Mouse (Mus musculus) left cerebral cortex, adult 8-10 months (tissue): ENCODE data around the gene Mettl9. TPM values are rescaled to one million over a fixed set of nuclear protein-coding genes. Genes with fewer than 3 reads are reported as not detected.

Source experiments
- DNase-seq, 2 experiments: peaks; one replicate each; pipeline ENCODE4 v3.0.0; 2022; ENCODE audit warnings: low spot score in 2 of 2
- total RNA-seq, 4 experiments: library from RNA; stranded (reverse); gene quantifications; 2 replicates each; pipeline ENCODE4 v1.2.4; 2022

Mettl9 gene
- total RNA-seq, 4 experiments from 2014 or later: 101 to 118 (median 101) TPM

GRCm38 (mm10) chr7:121098614-121099389 lies 64.6 kb downstream of the Mettl9 start:
- no peak for DNase-seq

DNA sequence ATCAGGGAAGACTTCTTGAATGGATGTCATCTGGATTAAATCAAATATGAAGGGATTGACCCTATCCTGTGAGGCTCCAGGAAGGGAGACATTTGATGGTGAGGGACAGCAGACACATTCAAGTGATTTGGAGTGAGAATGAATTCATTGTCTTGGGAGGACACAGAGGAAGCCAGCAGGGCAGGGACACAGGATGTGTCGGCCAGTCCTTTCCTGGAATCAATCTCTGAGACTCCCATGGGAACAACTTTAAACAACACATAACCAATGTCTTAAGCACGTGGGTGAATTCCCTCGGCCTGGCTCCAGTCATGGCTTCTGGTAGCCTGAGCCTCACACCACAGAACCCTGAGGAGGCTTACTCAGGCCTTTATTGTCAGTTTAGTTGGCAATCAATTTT lies 73.6 kb downstream of the Mettl9 start:
- no peak for DNase-seq

DNA sequence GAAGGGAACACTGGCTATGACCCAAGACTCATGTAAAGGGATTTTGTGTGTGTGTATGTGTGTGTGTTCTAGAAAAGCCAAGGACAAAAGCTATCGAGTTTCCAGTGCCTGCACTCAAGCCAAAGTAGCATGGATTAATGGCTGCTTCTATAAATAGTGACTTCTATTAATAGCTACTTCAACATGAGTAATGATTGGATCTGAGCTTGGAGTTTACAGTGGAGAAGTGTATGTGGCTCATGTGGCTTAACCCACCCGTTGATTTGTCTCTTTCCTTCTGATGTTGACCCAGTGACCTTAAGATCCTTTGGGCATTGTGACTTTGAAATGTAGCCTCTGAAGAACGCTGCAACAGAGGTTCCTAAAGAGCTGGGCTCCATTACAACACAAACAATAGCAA lies 77.1 kb downstream of the Mettl9 start:
- DNase-seq: no peak

DNA sequence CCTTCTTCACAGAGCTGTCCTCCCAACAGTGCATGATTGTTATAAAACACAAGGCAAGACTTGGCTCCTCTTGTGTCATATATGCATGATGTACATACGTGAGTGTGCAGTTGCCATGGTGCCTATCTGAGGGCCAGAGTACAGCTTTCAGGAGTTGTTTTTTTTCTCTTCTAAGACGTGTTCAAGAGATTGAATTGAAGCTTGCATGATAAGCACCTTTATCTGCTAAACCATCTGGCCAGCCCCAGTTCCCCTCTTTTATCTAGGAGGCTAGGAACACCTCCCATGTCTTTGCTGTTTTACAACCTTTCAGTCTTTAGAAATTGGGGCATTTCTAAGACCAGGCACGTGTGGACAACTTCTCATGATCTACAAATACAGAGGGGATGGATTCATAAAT lies 77.5 kb downstream of the Mettl9 start:
- no peak for DNase-seq

DNA sequence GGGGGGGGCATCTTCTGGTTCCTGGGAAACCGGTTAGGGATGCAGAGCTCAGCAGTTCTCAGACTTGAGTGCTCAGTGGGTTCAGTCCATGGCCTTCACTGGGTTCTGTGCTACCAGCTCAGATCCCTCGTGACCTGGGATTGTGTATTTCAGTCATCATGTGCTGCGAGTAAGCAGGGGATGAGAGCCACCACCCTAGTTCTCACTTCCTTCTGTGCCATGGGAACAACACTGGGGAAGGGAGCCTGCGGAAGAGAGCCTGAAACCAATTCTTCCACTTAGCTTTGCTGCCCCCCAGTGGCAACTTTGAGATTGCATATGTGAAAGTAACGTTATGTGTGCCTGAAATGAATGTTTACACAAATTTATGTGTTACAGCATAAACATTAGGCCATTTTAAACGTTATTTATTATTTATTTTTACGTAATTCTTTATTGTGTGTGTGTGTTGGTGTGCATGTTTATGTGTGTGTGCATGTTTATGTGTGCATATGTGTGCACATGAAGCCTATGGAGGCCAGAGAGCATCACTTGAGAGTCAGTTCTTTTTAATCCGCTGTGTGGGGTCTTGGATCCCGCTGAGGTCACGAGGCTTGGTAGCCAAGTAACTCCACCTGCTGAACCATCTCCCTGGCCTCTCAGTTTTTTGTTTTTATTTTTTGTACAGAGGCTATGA lies 86.0 kb downstream of the Mettl9 start:
- peak; percentile 46 to 84 for DNase-seq

Other genes with a start within 250 kb of the Mettl9 start
- gene Gm5737, start 222.1 kb upstream of the Mettl9 start, total RNA-seq: under 1 TPM in 1 of 4 experiments, not detected in 3; 0.30 TPM
- gene Eef2k, start 191.6 kb upstream of the Mettl9 start, total RNA-seq: 10 to 100 TPM; 28.3 to 36.3 (median 35.3) TPM
- gene Polr3e, start 116.7 kb upstream of the Mettl9 start, total RNA-seq: 10 to 100 TPM; 25.8 to 31.6 (median 30.3) TPM
- gene Cdr2, start 52.1 kb upstream of the Mettl9 start, total RNA-seq: 10 to 100 TPM in 3 of 4 experiments, 1 to 10 TPM in 1; 8.7 to 12.5 (median 10.7) TPM
- gene Mfsd13b, start 51.9 kb upstream of the Mettl9 start, total RNA-seq: 1 to 10 TPM in 1 of 4 experiments, under 1 TPM in 3; 0.18 to 2.4 (median 0.48) TPM
- 1 to 10 TPM in 1 of 4 experiments, under 1 TPM in 2, not detected in 1; 0.22 to 1.3 (median 0.98) TPM for gene Igsf6, start 40.1 kb downstream of the Mettl9 start, total RNA-seq
- under 1 TPM; 0.27 to 0.58 (median 0.31) TPM for gene Otoa, start 47.2 kb downstream of the Mettl9 start, total RNA-seq